Mouse (Mus musculus) thymus, adult 2 months (tissue): ENCODE data around the gene Lin28a. TPM values are rescaled to one million over a fixed set of nuclear protein-coding genes. Genes with fewer than 3 reads are reported as not detected.

ENCODE experiments used
- DNase-seq: peaks from one replicate; pipeline ENCODE4 v3.0.0; 2021
- H3K27ac ChIP-seq: fragments of 200-500 bp; 2 replicates; pipeline ENCODE4 v1.5.1; 2012; ENCODE audit warnings: low read length, control low read depth; ENCODE audit not compliant: control insufficient read depth, insufficient read depth
- H3K27me3 ChIP-seq: fragments of 200-500 bp; 2 replicates; pipeline ENCODE4 v1.6.1; 2012; ENCODE audit warnings: mild to moderate bottlenecking, low read length, moderate library complexity, mixed read lengths; ENCODE audit not compliant: control insufficient read depth, insufficient read depth
- H3K36me3 ChIP-seq: fragments of 200-500 bp; 2 replicates; pipeline ENCODE4 v1.6.1; 2012; ENCODE audit warnings: mild to moderate bottlenecking, low read length, moderate library complexity; ENCODE audit not compliant: control insufficient read depth, insufficient read depth
- H3K4me1 ChIP-seq: fragments of 200-500 bp; replicated peaks from 2 replicates; pipeline ENCODE4 v1.6.1; 2012; ENCODE audit warnings: low read length; ENCODE audit not compliant: control insufficient read depth, insufficient read depth
- H3K4me3 ChIP-seq: fragments of 200-500 bp; 2 replicates; pipeline ENCODE4 v1.5.1; 2012; ENCODE audit warnings: mild to moderate bottlenecking, low read length, control low read depth, moderate library complexity; ENCODE audit not compliant: control insufficient read depth, insufficient read depth
- CTCF ChIP-seq: fragments of 200-500 bp; IDR thresholded peaks from 2 replicates; pipeline ENCODE4 v1.5.1; 2012; ENCODE audit warnings: mild to moderate bottlenecking, control low read depth, low read length, moderate library complexity, borderline replicate concordance; ENCODE audit not compliant: control insufficient read depth, poor library complexity, insufficient read depth; ENCODE audit errors: extremely low read depth
- POLR2A ChIP-seq: fragments of 200-500 bp; IDR thresholded peaks from 2 replicates; pipeline ENCODE4 v1.6.1; 2012; ENCODE audit warnings: mild to moderate bottlenecking, low read length, control low read depth, moderate library complexity; ENCODE audit not compliant: control insufficient read depth, poor library complexity, insufficient read depth; ENCODE audit errors: extremely low read depth
- WGBS: fragments of 180-500 bp; shearing (Covaris S2); methylation state at CpG from one replicate; pipeline ENCODE4 v1.1.7; 2018; 5-methylcytosine and 5-hydroxymethylcytosine counted together
- polyA plus RNA-seq: library from polyadenylated mRNA; depleted of rRNA; stranded (reverse); fragments of >200 nt; gene quantifications from 2 replicates; pipeline ENCODE4 v1.2.3, GENCODE M21; 2012

The Lin28a gene
- polyA plus RNA-seq, 1 experiment = 0.03 TPM

- Histone ChIP-seq H3K36me3 (no peaks in the 10 kb centered on the region), H3K27ac (no peak overlapping the region), H3K4me1 (peaks cover 21% of the 10 kb centered on the region), H3K4me3 (no peak overlapping the region), H3K27me3 (no peaks in the 10 kb centered on the region)
- TF ChIP-seq CTCF = no peak
- TF ChIP-seq POLR2A = no peak
- 88% methylated on average over 5 of the region's 5 CpGs for WGBS
- no peak for DNase-seq
Observed at GRCm38 (mm10) chr4:134051912-134052311, 33.3 kb upstream of the Lin28a start.

- no peak for TF ChIP-seq CTCF
- TF ChIP-seq POLR2A = no peak
- Histone ChIP-seq H3K4me3 (no peak overlapping the region), H3K36me3 (no peaks in the 10 kb centered on the region), H3K27ac (no peak overlapping the region), H3K27me3 (no peaks in the 10 kb centered on the region), H3K4me1 (peaks cover 22% of the 10 kb centered on the region)
- no peak for DNase-seq
- 65% methylated on average over 5 of the region's 5 CpGs for WGBS
Observed at GRCm38 (mm10) chr4:134047648-134048047, 29.0 kb upstream of the Lin28a start.

DNA sequence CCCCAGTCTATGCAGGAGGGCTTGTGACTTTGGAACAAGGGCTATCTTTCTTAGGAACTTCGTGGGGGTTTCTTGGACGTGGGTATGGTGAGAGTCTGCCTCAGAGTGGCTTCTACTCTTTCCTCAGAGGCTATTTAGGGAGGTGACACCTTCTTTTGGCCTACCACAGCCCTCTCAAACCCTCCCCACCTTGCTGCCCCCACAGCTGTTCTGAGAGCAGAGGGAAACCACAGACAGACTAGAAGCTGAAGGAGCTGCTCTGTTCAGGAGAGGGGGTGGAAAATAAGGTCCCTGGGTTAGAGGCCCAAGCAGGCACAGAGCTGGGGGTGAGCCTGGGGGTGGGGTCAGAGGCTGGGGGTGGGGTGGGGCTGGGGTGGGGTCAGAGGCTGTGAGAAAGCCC lies 24.4 kb upstream of the Lin28a start:
- Histone ChIP-seq H3K4me1 (peaks cover 16% of the 10 kb centered on the region), H3K27ac (peak overlapping the region; percentile 61; the same call in 1 of the 2 replicates), H3K27me3 (no peaks in the 10 kb centered on the region), H3K36me3 (no peaks in the 10 kb centered on the region), H3K4me3 (no peak overlapping the region)
- peak; percentile 35 for DNase-seq
- 0% methylated on average over 2 of the region's 2 CpGs for WGBS
- TF ChIP-seq POLR2A = no peak
- no peak for TF ChIP-seq CTCF

GRCm38 (mm10) chr4:134041317-134042123 lies 22.9 kb upstream of the Lin28a start:
- no peaks in the 10 kb centered on the region for H3K27me3 ChIP-seq
- TF ChIP-seq POLR2A (no peak), CTCF (no peak)
- H3K4me1 ChIP-seq = peaks cover 16% of the 10 kb centered on the region
- H3K4me3 ChIP-seq = no peak overlapping the region
- peak overlapping the region; percentile 23; the same call in 1 of the 2 replicates for H3K27ac ChIP-seq
- DNase-seq = peak; percentile 18
- H3K36me3 ChIP-seq = no peaks in the 10 kb centered on the region
- 12% methylated on average over 9 of the region's 9 CpGs for WGBS

DNA sequence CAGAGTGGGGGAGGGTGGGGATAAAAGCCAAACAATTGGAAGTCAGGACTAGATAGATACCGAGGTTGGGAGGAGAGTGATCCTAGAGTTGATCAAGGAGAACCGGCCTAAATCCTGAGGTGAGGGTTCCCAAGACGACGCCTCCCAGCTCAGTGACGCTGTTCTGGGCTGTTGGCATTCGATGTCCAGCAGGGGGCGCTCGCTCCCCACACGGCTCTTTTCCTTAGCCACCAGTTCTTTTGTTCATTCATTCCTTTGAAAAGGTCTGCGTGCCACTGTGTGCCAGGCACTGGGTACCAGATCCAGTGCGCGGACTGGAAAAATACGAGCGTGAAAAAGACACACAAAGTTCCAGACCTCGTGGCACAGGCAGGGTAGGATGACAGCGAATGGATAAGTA lies 17.3 kb upstream of the Lin28a start:
- 5% methylated on average over 16 of the region's 16 CpGs for WGBS
- H3K27ac ChIP-seq = no peak overlapping the region
- H3K36me3 ChIP-seq = no peaks in the 10 kb centered on the region
- H3K4me1 ChIP-seq = no peaks in the 10 kb centered on the region
- H3K27me3 ChIP-seq = no peaks in the 10 kb centered on the region
- H3K4me3 ChIP-seq = no peak overlapping the region
- DNase-seq = peak; percentile 80
- TF ChIP-seq POLR2A (no peak), CTCF (peak; percentile 96)

DNA sequence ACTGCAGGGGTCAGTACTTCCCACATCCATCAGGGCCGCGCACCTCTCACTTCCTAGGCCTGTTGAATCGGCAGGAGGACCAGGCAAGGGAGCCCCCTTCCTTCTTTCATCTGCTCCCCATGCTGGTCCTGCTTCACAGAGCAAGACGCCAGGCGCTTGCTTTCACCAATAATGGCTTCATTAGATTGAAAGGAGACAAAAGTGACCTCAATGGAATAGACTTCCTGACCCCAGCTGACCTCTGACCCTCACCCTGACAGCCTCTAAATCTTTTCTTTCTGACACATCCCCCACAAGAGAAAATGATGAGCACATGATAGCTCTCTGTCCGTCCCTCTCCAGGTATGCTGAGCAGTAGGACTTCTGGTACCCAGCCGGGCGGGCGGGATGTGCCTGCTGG lies 7.2 kb upstream of the Lin28a start:
- DNase-seq = no peak
- H3K4me1 ChIP-seq = no peaks in the 10 kb centered on the region
- H3K27me3 ChIP-seq = no peaks in the 10 kb centered on the region
- no peak overlapping the region for H3K4me3 ChIP-seq
- WGBS = 87% methylated on average over 9 of the region's 9 CpGs
- no peak for TF ChIP-seq CTCF
- no peak for TF ChIP-seq POLR2A
- no peak overlapping the region for H3K27ac ChIP-seq
- H3K36me3 ChIP-seq = no peaks in the 10 kb centered on the region
